Mouse (Mus musculus): ENCODE data around the gene Adora2a. TPM values are rescaled to one million over a fixed set of nuclear protein-coding genes. Genes with fewer than 3 reads are reported as not detected.

Adora2a gene
- total and polyA plus RNA-seq, 3 experiments, result 0.04 TPM; not detected in 2

DNA sequence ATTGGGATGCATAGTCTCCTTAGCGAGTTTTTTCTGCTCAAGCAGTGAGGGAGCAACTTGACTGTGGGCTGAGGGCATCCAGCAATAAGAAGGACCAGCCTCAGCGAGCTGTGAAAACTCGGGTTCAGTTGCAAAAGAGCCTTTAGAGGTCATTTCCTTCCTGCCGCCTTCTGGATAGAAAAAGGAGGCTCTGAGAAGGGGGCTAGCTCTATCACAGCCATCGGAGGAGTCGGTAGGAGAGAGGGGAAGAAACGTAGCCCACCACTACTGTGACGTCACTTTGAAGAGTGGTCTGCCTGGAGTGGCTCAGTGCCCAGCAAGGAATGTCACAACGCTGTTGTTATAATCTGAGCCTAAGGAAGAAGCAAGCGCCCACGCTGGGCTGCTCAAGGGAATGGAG, 10.4 kb downstream of the Adora2a start:
- H3K4me1 ChIP-seq (ENCODE audit: control insufficient read depth in 1 of 2, insufficient read depth in 2 of 2, low read length in 2 of 2), result no peaks in the 10 kb centered on the region
- H3K9ac ChIP-seq (ENCODE audit: control insufficient read depth, low read depth, low read length, poor library complexity, severe bottlenecking), result no peak overlapping the region
- TF ChIP-seq ZKSCAN1 (IDR thresholded peaks at IDR 0.05; ENCODE audit: low read depth, low read length) (no peak), RCOR1 (IDR thresholded peaks at IDR 0.05; ENCODE audit: low read depth, low read length) (no peak), SIN3A (IDR thresholded peaks at IDR 0.05; ENCODE audit: low read length) (no peak), USF2 (IDR thresholded peaks at IDR 0.05; ENCODE audit: borderline replicate concordance in 1 of 2, insufficient read depth in 1 of 2, low read depth in 1 of 2, low read length in 2 of 2) (no peak), CHD2 (IDR thresholded peaks at IDR 0.05; ENCODE audit: low read length) (no peak), TCF12 (IDR thresholded peaks at IDR 0.05; ENCODE audit: low read depth, low read length) (no peak), UBTF (IDR thresholded peaks at IDR 0.05; ENCODE audit: borderline replicate concordance, insufficient read depth, low read depth, low read length) (no peak), EP300 (IDR thresholded peaks at IDR 0.05; ENCODE audit: low read depth in 1 of 2, low read length in 2 of 2) (no peak), POLR2AphosphoS5 (IDR thresholded peaks at IDR 0.05; ENCODE audit: borderline replicate concordance, low read depth, low read length) (no peak)
- no peaks in the 10 kb centered on the region for H3K36me3 ChIP-seq (ENCODE audit: control insufficient read depth in 1 of 2, insufficient read depth in 2 of 2, low read length in 2 of 2)
- no peaks in the 10 kb centered on the region for H3K9me3 ChIP-seq (replicated peaks; ENCODE audit: insufficient read depth, low read length)
- H3K27me3 ChIP-seq (ENCODE audit: control insufficient read depth in 1 of 2, insufficient read depth in 2 of 2, low read length in 2 of 2), result no peaks in the 10 kb centered on the region
- no peaks in the 10 kb centered on the region for H3K79me2 ChIP-seq (ENCODE audit: control insufficient read depth, insufficient read depth, low read length, poor library complexity)
- no peak for DNase-seq (ENCODE audit: low read depth, low spot score)
- H3K27ac ChIP-seq (ENCODE audit: control insufficient read depth, low read depth, low read length), result no peak overlapping the region
- H3K4me3 ChIP-seq (ENCODE audit: control insufficient read depth in 1 of 2, insufficient read depth in 1 of 2, low read depth in 2 of 2, low read length in 2 of 2), result no peak overlapping the region

DNA sequence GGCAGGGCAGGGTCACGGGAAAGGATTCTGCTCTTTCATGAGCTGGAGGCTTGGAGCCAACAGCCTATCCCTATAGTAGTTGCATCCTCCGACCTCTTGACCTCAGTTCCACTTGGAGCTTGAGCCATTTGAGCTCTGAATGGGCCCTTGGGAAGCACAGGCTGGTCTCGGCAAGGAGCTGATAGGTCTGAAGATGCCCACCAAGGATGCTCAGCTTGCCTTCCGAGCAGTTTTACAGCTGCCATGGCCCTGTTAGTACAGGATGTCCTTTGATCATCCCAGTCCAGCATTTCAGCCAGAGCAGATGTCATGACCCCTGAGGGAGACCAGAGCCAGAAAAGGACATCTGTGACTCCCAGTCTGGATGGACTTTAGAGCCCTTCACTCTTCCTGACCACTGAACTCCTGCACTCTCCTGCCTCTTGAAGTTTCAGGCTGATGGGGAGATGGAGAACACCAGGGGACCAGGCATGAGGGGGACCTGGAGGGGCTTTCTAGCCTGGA, 11.6 kb downstream of the Adora2a start:
- no peak overlapping the region for H3K4me3 ChIP-seq (ENCODE audit: control insufficient read depth in 1 of 2, insufficient read depth in 1 of 2, low read depth in 2 of 2, low read length in 2 of 2)
- no peaks in the 10 kb centered on the region for H3K36me3 ChIP-seq (ENCODE audit: control insufficient read depth in 1 of 2, insufficient read depth in 2 of 2, low read length in 2 of 2)
- TF ChIP-seq MAX (IDR thresholded peaks at IDR 0.05; ENCODE audit: low read length), result no peak
- TF ChIP-seq HCFC1 (IDR thresholded peaks at IDR 0.05; ENCODE audit: low read depth, low read length), result no peak
- no peak for TF ChIP-seq MEF2A (IDR thresholded peaks at IDR 0.05; ENCODE audit: extremely low read depth, insufficient replicate concordance, low read depth, low read length, poor library complexity, severe bottlenecking)
- no peak for TF ChIP-seq MAFK (IDR thresholded peaks at IDR 0.05; ENCODE audit: borderline replicate concordance, low read depth, low read length)
- no peak for TF ChIP-seq SMC3 (IDR thresholded peaks at IDR 0.05; ENCODE audit: low read depth, low read length)
- no peak for TF ChIP-seq POLR2A (IDR thresholded peaks at IDR 0.05; ENCODE audit: control insufficient read depth in 1 of 2, insufficient read depth in 1 of 2, low read depth in 1 of 2, low read length in 2 of 2, poor library complexity in 1 of 2)
- TF ChIP-seq ETS1 (IDR thresholded peaks at IDR 0.05; ENCODE audit: low read depth, low read length), result no peak
- no peak for TF ChIP-seq MYC (IDR thresholded peaks at IDR 0.05; ENCODE audit: low read depth, low read length)
- no peak for TF ChIP-seq KAT2A (conservative IDR thresholded peaks at IDR 0.05; ENCODE audit: low read depth, low read length)
- TF ChIP-seq ZMIZ1 (IDR thresholded peaks at IDR 0.05; ENCODE audit: low read depth, low read length), result no peak
- TF ChIP-seq SIN3A (IDR thresholded peaks at IDR 0.05; ENCODE audit: low read length), result no peak
- no peak for TF ChIP-seq CHD2 (IDR thresholded peaks at IDR 0.05; ENCODE audit: low read length)
- TF ChIP-seq POLR2AphosphoS5 (IDR thresholded peaks at IDR 0.05; ENCODE audit: borderline replicate concordance, low read depth, low read length), result no peak
- TF ChIP-seq EP300 (IDR thresholded peaks at IDR 0.05; ENCODE audit: low read depth in 1 of 2, low read length in 2 of 2), result no peak
- no peak for TF ChIP-seq TBP (IDR thresholded peaks at IDR 0.05; ENCODE audit: low read depth, low read length)
- TF ChIP-seq ZKSCAN1 (IDR thresholded peaks at IDR 0.05; ENCODE audit: low read depth, low read length), result no peak
- no peak for TF ChIP-seq NELFE (IDR thresholded peaks at IDR 0.05; ENCODE audit: low read depth, low read length)
- TF ChIP-seq JUND (IDR thresholded peaks at IDR 0.05; ENCODE audit: low read depth, low read length), result no peak
- TF ChIP-seq NRF1 (IDR thresholded peaks at IDR 0.05; ENCODE audit: insufficient read depth, low read depth, low read length, poor library complexity, severe bottlenecking), result no peak
- TF ChIP-seq CTCF (IDR thresholded peaks at IDR 0.05 in 2 of 3, conservative IDR thresholded peaks at IDR 0.05 in 1 of 3; ENCODE audit: control insufficient read depth in 1 of 3, insufficient read depth in 1 of 3, low read depth in 2 of 3, low read length in 3 of 3, poor library complexity in 1 of 3, severe bottlenecking in 1 of 3), result no peak
- no peak overlapping the region for H3K27ac ChIP-seq (ENCODE audit: control insufficient read depth, low read depth, low read length)
- H3K9me3 ChIP-seq (replicated peaks; ENCODE audit: insufficient read depth, low read length), result no peaks in the 10 kb centered on the region
- no peak overlapping the region for H3K9ac ChIP-seq (ENCODE audit: control insufficient read depth, low read depth, low read length, poor library complexity, severe bottlenecking)
- no peaks in the 10 kb centered on the region for H3K27me3 ChIP-seq (ENCODE audit: control insufficient read depth in 1 of 2, insufficient read depth in 2 of 2, low read length in 2 of 2)
- no peak for DNase-seq (ENCODE audit: low read depth, low spot score)
- no peaks in the 10 kb centered on the region for H3K4me1 ChIP-seq (ENCODE audit: control insufficient read depth in 1 of 2, insufficient read depth in 2 of 2, low read length in 2 of 2)
- no peaks in the 10 kb centered on the region for H3K79me2 ChIP-seq (ENCODE audit: control insufficient read depth, insufficient read depth, low read length, poor library complexity)
